Mouse (Mus musculus) kidney, postnatal 36 days (tissue): Measurements from ENCODE around the gene Lrrc58.

Experiments used
- DNase-seq, 2 experiments: peaks; one replicate each; pipeline ENCODE4 v3.0.0; 2021 to 2022; ENCODE audit warnings: mixed read lengths in 2 of 2

Lrrc58 gene

DNA sequence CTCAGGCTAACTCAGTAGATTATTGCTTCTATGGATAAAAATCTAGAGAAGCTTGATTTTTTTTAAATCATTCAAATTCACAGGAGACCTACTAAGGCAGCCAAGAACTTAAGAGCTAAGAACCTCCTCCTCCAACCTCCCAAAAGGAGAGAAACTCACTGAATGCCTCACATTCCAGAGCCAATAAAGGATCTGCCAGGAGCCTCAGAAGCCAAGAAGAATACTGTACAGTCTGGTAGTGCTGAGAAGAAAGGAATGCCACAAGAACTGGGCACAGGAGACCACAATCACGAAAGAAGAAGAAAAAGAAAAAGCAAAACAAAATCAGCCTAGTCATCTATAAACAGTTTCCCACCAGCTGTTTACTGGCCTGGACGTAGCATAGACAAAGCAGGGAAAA lies 60.8 kb downstream of the Lrrc58 start:
- DNase-seq: no peak

DNA sequence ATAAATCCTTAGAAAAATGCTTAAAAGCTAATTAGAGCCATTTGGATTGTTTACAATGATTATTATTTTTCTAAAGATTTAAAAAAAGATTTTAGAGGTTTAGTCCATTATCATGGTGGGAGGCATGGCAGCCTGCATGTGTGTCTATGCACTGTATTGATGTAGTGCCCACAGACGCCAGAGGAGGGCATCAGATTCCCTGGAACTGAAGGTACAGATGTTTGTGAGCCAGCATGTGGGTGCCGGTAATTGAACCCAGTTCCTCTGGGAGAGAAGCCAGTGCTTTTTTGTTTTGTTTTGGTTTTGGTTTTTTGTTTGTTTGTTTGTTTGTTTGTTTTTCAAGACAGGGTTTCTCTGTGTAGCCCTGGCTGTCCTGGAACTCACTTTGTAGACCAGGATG lies 61.4 kb downstream of the Lrrc58 start:
- no peak for DNase-seq

DNA sequence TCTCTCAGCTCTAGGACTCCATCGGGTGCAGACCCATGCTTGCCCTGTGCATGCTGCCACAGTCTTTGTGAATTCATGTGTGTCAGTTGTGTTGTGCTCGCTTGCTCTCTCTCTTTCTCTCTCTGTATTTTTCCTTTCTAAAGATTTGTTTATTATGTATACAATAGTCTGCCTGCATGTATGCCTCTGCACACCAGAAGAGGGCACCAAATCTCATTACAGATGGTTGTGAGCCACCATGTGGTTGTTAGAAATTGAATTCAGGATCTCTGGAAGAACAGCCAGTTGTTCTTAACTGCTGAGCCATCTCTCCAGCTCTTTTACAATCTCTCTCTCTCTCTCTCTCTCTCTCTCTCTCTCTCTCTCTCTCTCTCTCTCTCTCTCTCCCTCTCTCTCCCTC lies 66.7 kb downstream of the Lrrc58 start:
- no peak for DNase-seq

DNA sequence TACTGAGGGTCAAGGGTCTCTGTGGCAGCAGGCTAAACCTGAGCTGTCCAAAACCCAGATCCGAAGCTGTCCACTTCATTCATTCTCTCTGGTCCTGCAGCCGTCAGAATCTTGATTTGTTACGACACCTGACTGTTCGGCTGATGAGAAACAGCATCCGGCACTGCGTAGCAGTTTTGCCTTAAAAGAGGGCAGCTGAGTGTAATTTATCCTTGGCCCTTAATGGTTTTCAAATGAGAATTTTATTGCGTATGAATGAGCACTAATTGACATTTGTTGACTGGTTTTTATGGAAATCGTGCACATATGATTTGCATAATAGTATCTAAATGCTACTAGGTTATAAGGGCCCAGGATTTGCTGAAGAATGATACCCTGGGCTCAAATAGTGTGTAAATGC lies 69.1 kb downstream of the Lrrc58 start:
- no peak for DNase-seq
